Mouse (Mus musculus) forebrain, embryonic 12.5 days (tissue): ENCODE data around the gene Large1. TPM values are rescaled to one million over a fixed set of nuclear protein-coding genes. Genes with fewer than 3 reads are reported as not detected.
"Not testable (repeated sequence)": the region's sequence is repeated elsewhere in the genome, so short reads cannot be mapped to it uniquely, and the experiment has no call there.

Experiments
- ATAC-seq: fragments of 200-750 bp; cut with Nextera tagmentation; 2 replicates; pipeline ENCODE4 v1.8.0; 2017; ENCODE audit warnings: moderate TSS enrichment; ENCODE audit not compliant: low FRiP score
- H3K27ac ChIP-seq: fragments of 300-500 bp; sonication (generic); 2 replicates; pipeline ENCODE4 v1.5.1; 2016; ENCODE audit warnings: mild to moderate bottlenecking
- H3K27me3 ChIP-seq: fragments of 300-500 bp; sonication (generic); 2 replicates; pipeline ENCODE4 v1.6.1; 2016; ENCODE audit warnings: mild to moderate bottlenecking
- H3K36me3 ChIP-seq: fragments of 300-500 bp; sonication (generic); replicated peaks from 2 replicates; pipeline ENCODE4 v1.6.1; 2016; ENCODE audit warnings: mild to moderate bottlenecking
- H3K4me1 ChIP-seq: fragments of 300-500 bp; sonication (generic); 2 replicates; pipeline ENCODE4 v1.6.1; 2016
- H3K4me2 ChIP-seq: fragments of 300-500 bp; sonication (generic); 2 replicates; pipeline ENCODE4 v1.6.1; 2016; ENCODE audit warnings: mild to moderate bottlenecking, moderate library complexity
- H3K4me3 ChIP-seq: fragments of 300-500 bp; sonication (generic); replicated peaks from 2 replicates; pipeline ENCODE4 v1.5.1; 2016; ENCODE audit warnings: mild to moderate bottlenecking
- H3K9ac ChIP-seq: fragments of 300-500 bp; sonication (generic); 2 replicates; pipeline ENCODE4 v1.6.1; 2016; ENCODE audit warnings: mild to moderate bottlenecking
- H3K9me3 ChIP-seq: fragments of 300-500 bp; sonication (generic); 2 replicates; pipeline ENCODE4 v1.6.1; 2016
- WGBS: fragments of 180-500 bp; shearing (Covaris S2); methylation state at CpG from one replicate; pipeline ENCODE4 v1.1.7; 2016; 5-methylcytosine and 5-hydroxymethylcytosine counted together
- polyA plus RNA-seq: library from polyadenylated mRNA; unstranded; fragments of >200 nt; fragmentation: Nextera tagmentation; extraction: Ambion mirVana; gene quantifications from 2 replicates; pipeline ENCODE4 v1.2.1, GENCODE M21; 2016

Gene Large1
- polyA plus RNA-seq, 1 experiment from 2014 or later = 12.2 TPM

GRCm38 (mm10) chr8:73324667-73325066 lies 28.7 kb downstream of the Large1 start:
- no peak overlapping the region for H3K9ac ChIP-seq
- H3K36me3 ChIP-seq = no peaks in the 10 kb centered on the region
- no peak overlapping the region for H3K27ac ChIP-seq
- no peak for ATAC-seq
- H3K27me3 ChIP-seq = no peaks in the 10 kb centered on the region
- 79% methylated on average over 4 of the region's 4 CpGs for WGBS
- no peak overlapping the region for H3K4me2 ChIP-seq
- H3K4me1 ChIP-seq = no peaks in the 10 kb centered on the region
- 0 out of 2 replicates have a peak, but pooled peaks cover 2% of the 10 kb centered on the region for H3K9me3 ChIP-seq
- H3K4me3 ChIP-seq = no peak overlapping the region

GRCm38 (mm10) chr8:73323591-73323990 lies 29.7 kb downstream of the Large1 start:
- Histone ChIP-seq H3K9ac (no peak overlapping the region), H3K9me3 (0 out of 2 replicates have a peak, but pooled peaks cover 2% of the 10 kb centered on the region), H3K4me2 (no peak overlapping the region), H3K27me3 (no peaks in the 10 kb centered on the region), H3K4me1 (no peaks in the 10 kb centered on the region), H3K4me3 (no peak overlapping the region), H3K27ac (no peak overlapping the region), H3K36me3 (no peaks in the 10 kb centered on the region)
- WGBS = 82% methylated on average over 1 of the region's 1 CpGs
- no peak for ATAC-seq

GRCm38 (mm10) chr8:73319500-73319899 lies 33.8 kb downstream of the Large1 start:
- H3K27ac ChIP-seq, H3K27me3 ChIP-seq, H3K4me2 ChIP-seq, H3K9ac ChIP-seq, H3K9me3 ChIP-seq, H3K4me3 ChIP-seq, H3K4me1 ChIP-seq, H3K36me3 ChIP-seq: not testable (repeated sequence)
- peak; percentile 87 for ATAC-seq
- 100% methylated on average over 1 of the region's 3 CpGs for WGBS

- no peaks in the 10 kb centered on the region for H3K27me3 ChIP-seq
- no peak overlapping the region for H3K27ac ChIP-seq
- H3K4me2 ChIP-seq = no peak overlapping the region
- H3K9ac ChIP-seq = no peak overlapping the region
- no peak for ATAC-seq
- no peak overlapping the region for H3K4me3 ChIP-seq
- H3K4me1 ChIP-seq = no peaks in the 10 kb centered on the region
- H3K36me3 ChIP-seq = no peaks in the 10 kb centered on the region
- no peaks in the 10 kb centered on the region for H3K9me3 ChIP-seq
- WGBS = 88% methylated on average over 2 of the region's 2 CpGs
Measured at GRCm38 (mm10) chr8:73313911-73314310, 39.4 kb downstream of the Large1 start.

- no peaks in the 10 kb centered on the region for H3K4me1 ChIP-seq
- H3K9me3 ChIP-seq = no peaks in the 10 kb centered on the region
- no peak overlapping the region for H3K27ac ChIP-seq
- H3K36me3 ChIP-seq = no peaks in the 10 kb centered on the region
- H3K27me3 ChIP-seq = no peaks in the 10 kb centered on the region
- whole genome bisulfite sequencing = 88% methylated on average over 8 of the region's 8 CpGs
- H3K9ac ChIP-seq = no peak overlapping the region
- no peak overlapping the region for H3K4me2 ChIP-seq
- no peak for ATAC-seq
- no peak overlapping the region for H3K4me3 ChIP-seq
Measured at GRCm38 (mm10) chr8:73312714-73313607, 40.4 kb downstream of the Large1 start.

- no peak overlapping the region for H3K4me2 ChIP-seq
- no peaks in the 10 kb centered on the region for H3K27me3 ChIP-seq
- 85% methylated on average over 1 of the region's 1 CpGs for WGBS
- no peak for ATAC-seq
- no peaks in the 10 kb centered on the region for H3K36me3 ChIP-seq
- no peak overlapping the region for H3K9ac ChIP-seq
- H3K27ac ChIP-seq = no peak overlapping the region
- H3K9me3 ChIP-seq = no peaks in the 10 kb centered on the region
- H3K4me3 ChIP-seq = no peak overlapping the region
- no peaks in the 10 kb centered on the region for H3K4me1 ChIP-seq
Measured at GRCm38 (mm10) chr8:73310471-73310870, 42.9 kb downstream of the Large1 start.

GRCm38 (mm10) chr8:73310036-73310435 lies 43.3 kb downstream of the Large1 start:
- no peak overlapping the region for H3K4me2 ChIP-seq
- no peak overlapping the region for H3K9ac ChIP-seq
- H3K27ac ChIP-seq = no peak overlapping the region
- no peaks in the 10 kb centered on the region for H3K27me3 ChIP-seq
- no peak overlapping the region for H3K4me3 ChIP-seq
- no peaks in the 10 kb centered on the region for H3K9me3 ChIP-seq
- no peaks in the 10 kb centered on the region for H3K4me1 ChIP-seq
- H3K36me3 ChIP-seq = no peaks in the 10 kb centered on the region
- ATAC-seq = no peak

GRCm38 (mm10) chr8:73303907-73304306 lies 49.4 kb downstream of the Large1 start:
- H3K27me3 ChIP-seq = no peaks in the 10 kb centered on the region
- no peaks in the 10 kb centered on the region for H3K4me1 ChIP-seq
- no peak for ATAC-seq
- no peak overlapping the region for H3K4me3 ChIP-seq
- no peak overlapping the region for H3K27ac ChIP-seq
- no peak overlapping the region for H3K9ac ChIP-seq
- no peaks in the 10 kb centered on the region for H3K9me3 ChIP-seq
- H3K36me3 ChIP-seq = no peaks in the 10 kb centered on the region
- WGBS = 92% methylated on average over 4 of the region's 4 CpGs
- H3K4me2 ChIP-seq = no peak overlapping the region

GRCm38 (mm10) chr8:73302947-73303346 lies 50.4 kb downstream of the Large1 start:
- Histone ChIP-seq H3K9ac (no peak overlapping the region), H3K27me3 (no peaks in the 10 kb centered on the region), H3K36me3 (no peaks in the 10 kb centered on the region), H3K4me1 (no peaks in the 10 kb centered on the region), H3K27ac (no peak overlapping the region), H3K4me3 (no peak overlapping the region), H3K4me2 (no peak overlapping the region), H3K9me3 (no peaks in the 10 kb centered on the region)
- no peak for ATAC-seq
- WGBS = 80% methylated on average over 3 of the region's 3 CpGs

- Histone ChIP-seq H3K4me3 (no peak overlapping the region), H3K9ac (no peak overlapping the region), H3K36me3 (no peaks in the 10 kb centered on the region), H3K27me3 (no peaks in the 10 kb centered on the region), H3K27ac (no peak overlapping the region), H3K4me2 (no peak overlapping the region), H3K9me3 (no peaks in the 10 kb centered on the region), H3K4me1 (no peaks in the 10 kb centered on the region)
- ATAC-seq = no peak
Measured at GRCm38 (mm10) chr8:73295531-73295930, 57.8 kb downstream of the Large1 start.

- H3K27me3 ChIP-seq = no peaks in the 10 kb centered on the region
- no peak for ATAC-seq
- H3K9me3 ChIP-seq = no peaks in the 10 kb centered on the region
- H3K4me1 ChIP-seq = no peaks in the 10 kb centered on the region
- no peak overlapping the region for H3K4me3 ChIP-seq
- no peak overlapping the region for H3K27ac ChIP-seq
- WGBS = 93% methylated on average over 2 of the region's 2 CpGs
- no peak overlapping the region for H3K9ac ChIP-seq
- H3K36me3 ChIP-seq = no peaks in the 10 kb centered on the region
- no peak overlapping the region for H3K4me2 ChIP-seq
Measured at GRCm38 (mm10) chr8:73293655-73294054, 59.7 kb downstream of the Large1 start.

GRCm38 (mm10) chr8:73291630-73292029 lies 61.7 kb downstream of the Large1 start:
- Histone ChIP-seq H3K27ac (no peak overlapping the region), H3K9me3 (no peaks in the 10 kb centered on the region), H3K9ac (no peak overlapping the region), H3K27me3 (no peaks in the 10 kb centered on the region), H3K4me2 (no peak overlapping the region), H3K4me1 (0 out of 2 replicates have a peak, but pooled peaks cover 2% of the 10 kb centered on the region), H3K36me3 (no peaks in the 10 kb centered on the region), H3K4me3 (no peak overlapping the region)
- 80% methylated on average over 2 of the region's 2 CpGs for WGBS
- ATAC-seq = no peak

- no peak overlapping the region for H3K4me2 ChIP-seq
- H3K9me3 ChIP-seq = no peaks in the 10 kb centered on the region
- 0 out of 2 replicates have a peak, but pooled peaks cover 2% of the 10 kb centered on the region for H3K4me1 ChIP-seq
- H3K4me3 ChIP-seq = no peak overlapping the region
- no peak overlapping the region for H3K9ac ChIP-seq
- WGBS = 91% methylated on average over 2 of the region's 2 CpGs
- no peaks in the 10 kb centered on the region for H3K27me3 ChIP-seq
- no peak overlapping the region for H3K27ac ChIP-seq
- no peak for ATAC-seq
- no peaks in the 10 kb centered on the region for H3K36me3 ChIP-seq
Measured at GRCm38 (mm10) chr8:73290636-73291035, 62.7 kb downstream of the Large1 start.
